Mouse (Mus musculus): ENCODE data around the gene AC109138.7. TPM values are rescaled to one million over a fixed set of nuclear protein-coding genes. Genes with fewer than 3 reads are reported as not detected.

The AC109138.7 gene
- polyA plus RNA-seq, 1 experiment: not detected

- peak; percentile 17; the same call in 1 of the 2 replicates for TF ChIP-seq POLR2A (IDR thresholded peaks at IDR 0.05; ENCODE audit: control insufficient read depth, extremely low read depth, insufficient read depth, low read length, poor library complexity)
- TF ChIP-seq CTCF (IDR thresholded peaks at IDR 0.05; ENCODE audit: borderline replicate concordance, control insufficient read depth, extremely low read depth, insufficient read depth, low read length, poor library complexity): no peak
- Histone ChIP-seq H3K4me1 (replicated peaks; ENCODE audit: control insufficient read depth, insufficient read depth, low read length) (peaks cover 67% of the 10 kb centered on the region), H3K27me3 (ENCODE audit: control insufficient read depth, insufficient read depth, low read length) (no peaks in the 10 kb centered on the region), H3K27ac (ENCODE audit: control insufficient read depth, insufficient read depth, low read length) (peak overlapping the region; percentile 98), H3K4me3 (ENCODE audit: control insufficient read depth, insufficient read depth, low read length) (peak overlapping the region; percentile 23), H3K36me3 (ENCODE audit: control insufficient read depth, insufficient read depth, low read length) (peaks cover 45% of the 10 kb centered on the region)
- DNase-seq: peak; percentile 87
- 6% methylated on average over 15 of the region's 15 CpGs for WGBS
Measured at GRCm38 (mm10) chr19:4184976-4185975, 28.9 kb upstream of the AC109138.7 start.

GRCm38 (mm10) chr19:4187303-4187702 is 26.9 kb upstream of the AC109138.7 start:
- H3K4me3 ChIP-seq (ENCODE audit: control insufficient read depth, insufficient read depth, low read length): peak overlapping the region; percentile 42
- TF ChIP-seq CTCF (IDR thresholded peaks at IDR 0.05; ENCODE audit: borderline replicate concordance, control insufficient read depth, extremely low read depth, insufficient read depth, low read length, poor library complexity) (no peak), POLR2A (IDR thresholded peaks at IDR 0.05; ENCODE audit: control insufficient read depth, extremely low read depth, insufficient read depth, low read length, poor library complexity) (no peak)
- DNase-seq: no peak
- 16% methylated on average over 3 of the region's 3 CpGs for WGBS
- H3K4me1 ChIP-seq (replicated peaks; ENCODE audit: control insufficient read depth, insufficient read depth, low read length): peaks cover 63% of the 10 kb centered on the region
- H3K27ac ChIP-seq (ENCODE audit: control insufficient read depth, insufficient read depth, low read length): peak overlapping the region; percentile 98
- H3K36me3 ChIP-seq (ENCODE audit: control insufficient read depth, insufficient read depth, low read length): peaks cover 36% of the 10 kb centered on the region
- H3K27me3 ChIP-seq (ENCODE audit: control insufficient read depth, insufficient read depth, low read length): no peaks in the 10 kb centered on the region

GRCm38 (mm10) chr19:4189051-4189620 is 25.0 kb upstream of the AC109138.7 start:
- peak overlapping the region; percentile 30 for H3K27ac ChIP-seq (ENCODE audit: control insufficient read depth, insufficient read depth, low read length)
- H3K4me1 ChIP-seq (replicated peaks; ENCODE audit: control insufficient read depth, insufficient read depth, low read length): peaks cover 66% of the 10 kb centered on the region
- WGBS: 11% methylated on average over 12 of the region's 12 CpGs
- no peak for DNase-seq
- TF ChIP-seq CTCF (IDR thresholded peaks at IDR 0.05; ENCODE audit: borderline replicate concordance, control insufficient read depth, extremely low read depth, insufficient read depth, low read length, poor library complexity) (no peak), POLR2A (IDR thresholded peaks at IDR 0.05; ENCODE audit: control insufficient read depth, extremely low read depth, insufficient read depth, low read length, poor library complexity) (0 out of 2 replicates have a peak, but pooled peaks have one; percentile 19)
- H3K27me3 ChIP-seq (ENCODE audit: control insufficient read depth, insufficient read depth, low read length): no peaks in the 10 kb centered on the region
- peaks cover 24% of the 10 kb centered on the region for H3K36me3 ChIP-seq (ENCODE audit: control insufficient read depth, insufficient read depth, low read length)
- peak overlapping the region; percentile 96 for H3K4me3 ChIP-seq (ENCODE audit: control insufficient read depth, insufficient read depth, low read length)

GRCm38 (mm10) chr19:4190831-4191334 is 23.3 kb upstream of the AC109138.7 start, which contains the start of gene Tbc1d10c:
Gene Tbc1d10c, minus strand, starts transcription at chr19:4191284.
- H3K4me3 ChIP-seq (ENCODE audit: control insufficient read depth, insufficient read depth, low read length): peak within 1 kb of the TSS; percentile 96
- H3K27ac ChIP-seq (ENCODE audit: control insufficient read depth, insufficient read depth, low read length): peak within 1 kb of the TSS; percentile 95
- 4% methylated on average over 4 of the region's 4 CpGs for WGBS
- peak; percentile 87 for TF ChIP-seq POLR2A (IDR thresholded peaks at IDR 0.05; ENCODE audit: control insufficient read depth, extremely low read depth, insufficient read depth, low read length, poor library complexity)
- TF ChIP-seq CTCF (IDR thresholded peaks at IDR 0.05; ENCODE audit: borderline replicate concordance, control insufficient read depth, extremely low read depth, insufficient read depth, low read length, poor library complexity): no peak
- peaks cover 56% of the 10 kb centered on the region for H3K4me1 ChIP-seq (replicated peaks; ENCODE audit: control insufficient read depth, insufficient read depth, low read length)
- peak; percentile 93 for DNase-seq
- H3K36me3 ChIP-seq (ENCODE audit: control insufficient read depth, insufficient read depth, low read length): peaks cover 37% of the 10 kb centered on the region
- no peaks in the 10 kb centered on the region for H3K27me3 ChIP-seq (ENCODE audit: control insufficient read depth, insufficient read depth, low read length)

GRCm38 (mm10) chr19:4191528-4192250 is 22.5 kb upstream of the AC109138.7 start, which contains the start of gene Ppp1ca:
Gene Ppp1ca, plus strand, starts transcription at chr19:4192065.
- Histone ChIP-seq H3K4me3 (ENCODE audit: control insufficient read depth, insufficient read depth, low read length) (peak within 1 kb of the TSS; percentile 96), H3K27ac (ENCODE audit: control insufficient read depth, insufficient read depth, low read length) (peak within 1 kb of the TSS; percentile 91), H3K4me1 (replicated peaks; ENCODE audit: control insufficient read depth, insufficient read depth, low read length) (peaks cover 58% of the 10 kb centered on the region), H3K27me3 (ENCODE audit: control insufficient read depth, insufficient read depth, low read length) (no peaks in the 10 kb centered on the region), H3K36me3 (ENCODE audit: control insufficient read depth, insufficient read depth, low read length) (peaks cover 44% of the 10 kb centered on the region)
- TF ChIP-seq CTCF (IDR thresholded peaks at IDR 0.05; ENCODE audit: borderline replicate concordance, control insufficient read depth, extremely low read depth, insufficient read depth, low read length, poor library complexity) (peak; percentile 77; the same call in 1 of the 2 replicates), POLR2A (IDR thresholded peaks at IDR 0.05; ENCODE audit: control insufficient read depth, extremely low read depth, insufficient read depth, low read length, poor library complexity) (peak; percentile 89)
- peak; percentile 98 for DNase-seq
- 2% methylated on average over 45 of the region's 47 CpGs for WGBS
